8 mouse cellular contexts compared by ENCODE assay signal in genomic region chr4:148625756-148626622, GRCm38 (mm10). TPM values are rescaled to one million over a fixed set of nuclear protein-coding genes. Genes with fewer than 3 reads are reported as not detected.
A peak's percentile ranks its signal among the peaks of the same experiment; 100 is the strongest.
DNase-seq lines count a peak whose midpoint lies in the region; ATAC-seq lines count a peak whose summit lies in the region.

No protein-coding gene starts in this region.

- peak overlapping the region; percentile 85 for H3K27ac ChIP-seq in forebrain, embryonic 11.5 days (ENCODE audit: low read depth, low read length)
- peak overlapping the region; percentile 92 for H3K27ac ChIP-seq in intestine, embryonic 15.5 days
- H3K27ac ChIP-seq in liver, embryonic 16.5 days (ENCODE audit: low read length), result peak overlapping the region; percentile 93
- peak overlapping the region; percentile 97 for H3K27ac ChIP-seq in neural tube, embryonic 14.5 days (ENCODE audit: low read depth, low read length)

- peak overlapping the region; percentile 99 for H3K9ac ChIP-seq in forebrain, embryonic 11.5 days (ENCODE audit: low read length)
- H3K9ac ChIP-seq in intestine, embryonic 15.5 days, result peak overlapping the region; percentile 99
- peak overlapping the region; percentile 98 for H3K9ac ChIP-seq in liver, embryonic 16.5 days (ENCODE audit: low read depth, low read length)
- H3K9ac ChIP-seq in neural tube, embryonic 14.5 days (replicated peaks; ENCODE audit: low read depth, low read length), result peak overlapping the region; percentile 99

- DNase-seq in ovary, postnatal 14 days (ENCODE audit: low spot score), result peak; percentile 27
- no peak for DNase-seq in ovary, postnatal 10 days (ENCODE audit: low spot score)
- no peak for DNase-seq in forebrain, embryonic 11.5 days (ENCODE audit: low spot score)
- DNase-seq in urinary bladder, postnatal 25 days (ENCODE audit: low spot score), result no peak

- peak; percentile 37 for ATAC-seq in activated CD4-positive, CD25-positive, alpha-beta regulatory T cell, adult 4 months
- ATAC-seq in forebrain, embryonic 11.5 days (replicated peaks; ENCODE audit: low FRiP score), result peak; percentile 72
- ATAC-seq in intestine, embryonic 15.5 days, result peak; percentile 63
- peak; percentile 56 for ATAC-seq in liver, embryonic 16.5 days (ENCODE audit: low read depth)
- peak; percentile 72 for ATAC-seq in neural tube, embryonic 14.5 days (ENCODE audit: low read depth)

- peak overlapping the region; percentile 74 for H3K4me2 ChIP-seq in forebrain, embryonic 11.5 days (ENCODE audit: low read depth, low read length, severe bottlenecking)
- peak overlapping the region; percentile 59 for H3K4me2 ChIP-seq in intestine, embryonic 15.5 days (replicated peaks)
- peak overlapping the region; percentile 77 for H3K4me2 ChIP-seq in liver, embryonic 16.5 days (ENCODE audit: low read depth, low read length)
- H3K4me2 ChIP-seq in neural tube, embryonic 14.5 days (ENCODE audit: low read depth, low read length), result peak overlapping the region; percentile 97

- no peaks in the 10 kb centered on the region; the same call in 1 of the 2 replicates for H3K4me1 ChIP-seq in forebrain, embryonic 11.5 days (replicated peaks; ENCODE audit: control insufficient read depth, insufficient read depth, low read length)
- peaks cover 8% of the 10 kb centered on the region for H3K4me1 ChIP-seq in intestine, embryonic 15.5 days (replicated peaks)
- peaks cover 16% of the 10 kb centered on the region for H3K4me1 ChIP-seq in liver, embryonic 16.5 days (ENCODE audit: control insufficient read depth, low read depth, low read length)
- H3K4me1 ChIP-seq in neural tube, embryonic 14.5 days (ENCODE audit: control insufficient read depth, insufficient read depth, low read length), result peaks cover 7% of the 10 kb centered on the region; the same call in 1 of the 2 replicates

- peaks cover 21% of the 10 kb centered on the region for H3K36me3 ChIP-seq in forebrain, embryonic 11.5 days (ENCODE audit: control insufficient read depth, insufficient read depth, low read length)
- H3K36me3 ChIP-seq in intestine, embryonic 15.5 days, result peaks cover 20% of the 10 kb centered on the region
- H3K36me3 ChIP-seq in liver, embryonic 16.5 days (ENCODE audit: control insufficient read depth, insufficient read depth), result peaks cover 39% of the 10 kb centered on the region
- H3K36me3 ChIP-seq in neural tube, embryonic 14.5 days (ENCODE audit: control insufficient read depth, insufficient read depth, low read length), result peaks cover 30% of the 10 kb centered on the region

- no peaks in the 10 kb centered on the region for H3K9me3 ChIP-seq in forebrain, embryonic 11.5 days (ENCODE audit: control insufficient read depth, low read length)
- no peaks in the 10 kb centered on the region for H3K9me3 ChIP-seq in intestine, embryonic 15.5 days
- no peaks in the 10 kb centered on the region for H3K9me3 ChIP-seq in liver, embryonic 16.5 days (replicated peaks; ENCODE audit: control insufficient read depth, low read length)
- no peaks in the 10 kb centered on the region for H3K9me3 ChIP-seq in neural tube, embryonic 14.5 days (ENCODE audit: control insufficient read depth, low read length)

- H3K27me3 ChIP-seq in forebrain, embryonic 11.5 days (ENCODE audit: control insufficient read depth, insufficient read depth, low read length), result no peaks in the 10 kb centered on the region
- no peaks in the 10 kb centered on the region for H3K27me3 ChIP-seq in intestine, embryonic 15.5 days (replicated peaks)
- H3K27me3 ChIP-seq in liver, embryonic 16.5 days (ENCODE audit: control insufficient read depth, insufficient read depth, low read depth, low read length), result no peaks in the 10 kb centered on the region
- H3K27me3 ChIP-seq in neural tube, embryonic 14.5 days (ENCODE audit: control insufficient read depth, insufficient read depth, low read length), result no peaks in the 10 kb centered on the region

- under 1% methylated on average over 56 of the region's 57 CpGs for WGBS in forebrain, embryonic 11.5 days
- WGBS in intestine, embryonic 15.5 days, result under 1% methylated on average over 57 of the region's 57 CpGs
- under 1% methylated on average over 57 of the region's 57 CpGs for WGBS in liver, embryonic 16.5 days (ENCODE audit: insufficient replicate concordance)
- under 1% methylated on average over 57 of the region's 57 CpGs for WGBS in neural tube, embryonic 14.5 days

- H3K4me3 ChIP-seq in forebrain, embryonic 11.5 days (ENCODE audit: low read depth, low read length), result peak overlapping the region; percentile 97
- H3K4me3 ChIP-seq in intestine, embryonic 15.5 days (replicated peaks), result peak overlapping the region; percentile 91
- H3K4me3 ChIP-seq in liver, embryonic 16.5 days (ENCODE audit: low read depth, low read length), result peak overlapping the region; percentile 99
- H3K4me3 ChIP-seq in neural tube, embryonic 14.5 days (ENCODE audit: low read depth, low read length), result peak overlapping the region; percentile 97

RNA-seq across cellular contexts. Expression of gene Tardbp, which starts 0.8 kb away (rescaled TPM):
- 100 to 1,000 TPM; 149 to 181 TPM for polyA plus RNA-seq in activated CD4-positive, CD25-positive, alpha-beta regulatory T cell, adult 4 months (2017; shearing (Covaris generic))
- polyA plus RNA-seq in forebrain, embryonic 11.5 days (2014; fragmentation: Nextera tagmentation; extraction: Ambion mirVana), result 225 and 238 TPM in 2 replicates
- 272 and 318 TPM in 2 replicates for polyA plus RNA-seq in intestine, embryonic 15.5 days (2015; fragmentation: Nextera tagmentation; extraction: Ambion mirVana)
- 110 and 128 TPM in 2 replicates for polyA plus RNA-seq in liver, embryonic 16.5 days (2015; fragmentation: Nextera tagmentation; extraction: Ambion mirVana)
- polyA plus RNA-seq in neural tube, embryonic 14.5 days (2014; fragmentation: Nextera tagmentation; extraction: Ambion mirVana), result 78.3 and 85.0 TPM in 2 replicates

RNA-seq across cellular contexts. Expression of gene Gm572, which starts 17.1 kb away (rescaled TPM):
- not detected for polyA plus RNA-seq in activated CD4-positive, CD25-positive, alpha-beta regulatory T cell, adult 4 months (2017; shearing (Covaris generic))
- polyA plus RNA-seq in forebrain, embryonic 11.5 days (2014; fragmentation: Nextera tagmentation; extraction: Ambion mirVana), result not detected in 2 replicates
- not detected in 2 replicates for polyA plus RNA-seq in intestine, embryonic 15.5 days (2015; fragmentation: Nextera tagmentation; extraction: Ambion mirVana)
- not detected in 2 replicates for polyA plus RNA-seq in liver, embryonic 16.5 days (2015; fragmentation: Nextera tagmentation; extraction: Ambion mirVana)
- polyA plus RNA-seq in neural tube, embryonic 14.5 days (2014; fragmentation: Nextera tagmentation; extraction: Ambion mirVana), result not detected in 2 replicates

RNA-seq across cellular contexts. Expression of gene Masp2, which starts 23.6 kb away (rescaled TPM):
- not detected for polyA plus RNA-seq in activated CD4-positive, CD25-positive, alpha-beta regulatory T cell, adult 4 months (2017; shearing (Covaris generic))
- polyA plus RNA-seq in forebrain, embryonic 11.5 days (2014; fragmentation: Nextera tagmentation; extraction: Ambion mirVana), result 0.36 TPM in 1 of 2 replicates, not detected in the other
- 0.33 and 0.95 TPM in 2 replicates for polyA plus RNA-seq in intestine, embryonic 15.5 days (2015; fragmentation: Nextera tagmentation; extraction: Ambion mirVana)
- polyA plus RNA-seq in liver, embryonic 16.5 days (2015; fragmentation: Nextera tagmentation; extraction: Ambion mirVana), result 58.7 and 65.9 TPM in 2 replicates
- 0.64 and 1.8 TPM in 2 replicates for polyA plus RNA-seq in neural tube, embryonic 14.5 days (2014; fragmentation: Nextera tagmentation; extraction: Ambion mirVana)

RNA-seq across cellular contexts. Expression of gene Srm, which starts 34.7 kb away (rescaled TPM):
- 1 to 10 TPM; 7.9 to 9.9 TPM for polyA plus RNA-seq in activated CD4-positive, CD25-positive, alpha-beta regulatory T cell, adult 4 months (2017; shearing (Covaris generic))
- polyA plus RNA-seq in forebrain, embryonic 11.5 days (2014; fragmentation: Nextera tagmentation; extraction: Ambion mirVana), result 206 and 222 TPM in 2 replicates
- polyA plus RNA-seq in intestine, embryonic 15.5 days (2015; fragmentation: Nextera tagmentation; extraction: Ambion mirVana), result 207 and 224 TPM in 2 replicates
- polyA plus RNA-seq in liver, embryonic 16.5 days (2015; fragmentation: Nextera tagmentation; extraction: Ambion mirVana), result 88.3 and 94.2 TPM in 2 replicates
- 186 and 189 TPM in 2 replicates for polyA plus RNA-seq in neural tube, embryonic 14.5 days (2014; fragmentation: Nextera tagmentation; extraction: Ambion mirVana)

Comparison
In these comparisons a context has a peak if more than half of its experiments do, and no peak if none do; other contexts are left out.
1. RNA of gene Masp2, which starts 23.6 kb away (polyA plus RNA-seq): 58.7 to 65.9 TPM in liver, embryonic 16.5 days; 0.64 to 1.8 TPM in neural tube, embryonic 14.5 days, 0.36 TPM in forebrain, embryonic 11.5 days, 0.33 to 0.95 TPM in intestine, embryonic 15.5 days and not detected in activated CD4-positive, CD25-positive, alpha-beta regulatory T cell, adult 4 months; every median in the first group is over 10 times any median in the second.
2. Peak in every context shown above with its lines, with median percentiles within 50 percentile points of each other: ATAC-seq, H3K27ac ChIP-seq, H3K4me2 ChIP-seq, H3K4me3 ChIP-seq and H3K9ac ChIP-seq.